Mouse (Mus musculus): Measurements from ENCODE around the gene Mettl17. TPM values are rescaled to one million over a fixed set of nuclear protein-coding genes. Genes with fewer than 3 reads are reported as not detected.
A peak's percentile ranks its signal among the peaks of the same experiment; 100 is the strongest.

Mettl17 gene
- polyA plus RNA-seq, 1 experiment from 2014 or later, result 58.9 TPM

DNA sequence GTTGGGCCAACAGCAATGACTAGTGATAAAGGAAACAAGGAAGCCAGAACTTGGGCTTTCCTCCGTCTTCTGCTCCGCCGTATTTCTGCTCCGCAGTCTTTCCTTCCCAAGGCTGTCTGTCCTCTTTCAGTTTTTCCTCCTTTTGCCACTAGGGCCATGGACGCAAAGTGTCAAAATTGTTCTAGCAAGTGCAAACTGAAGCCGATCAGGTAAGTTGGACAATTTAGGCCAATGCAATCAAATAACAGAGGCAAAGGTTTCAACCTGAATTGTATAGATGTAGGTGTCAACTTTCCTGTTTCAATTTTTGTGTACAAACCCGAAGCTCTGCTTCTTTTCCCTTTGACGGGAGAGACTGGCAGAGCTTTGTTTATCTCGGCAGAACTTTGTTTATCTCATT lies 45.3 kb downstream of the Mettl17 start:
- Histone ChIP-seq H3K27ac (ENCODE audit: low read depth, low read length) (no peak overlapping the region), H3K4me3 (ENCODE audit: low read depth, low read length) (no peak overlapping the region), H3K4me1 (ENCODE audit: control insufficient read depth, insufficient read depth, low read length) (no peaks in the 10 kb centered on the region), H3K27me3 (ENCODE audit: control insufficient read depth, insufficient read depth, low read length) (no peaks in the 10 kb centered on the region), H3K36me3 (ENCODE audit: control insufficient read depth, insufficient read depth, low read length) (no peaks in the 10 kb centered on the region), H3K4me2 (ENCODE audit: low read depth) (no peak overlapping the region), H3K9me3 (ENCODE audit: control insufficient read depth, low read length) (no peaks in the 10 kb centered on the region), H3K9ac (ENCODE audit: low read length) (no peak overlapping the region)
- WGBS, result 72% methylated on average over 9 of the region's 9 CpGs
- DNase-seq (ENCODE audit: low spot score), result no peak
- no peak for ATAC-seq (ENCODE audit: insufficient read depth, low FRiP score, low TSS enrichment)

- no peaks in the 10 kb centered on the region for H3K27me3 ChIP-seq (ENCODE audit: control insufficient read depth, insufficient read depth, low read length)
- no peak overlapping the region for H3K4me3 ChIP-seq (ENCODE audit: low read depth, low read length)
- H3K4me2 ChIP-seq (ENCODE audit: low read depth), result no peak overlapping the region
- DNase-seq (ENCODE audit: low spot score) (peak; percentile 28), ATAC-seq (ENCODE audit: insufficient read depth, low FRiP score, low TSS enrichment) (peak; percentile 48)
- H3K9ac ChIP-seq (ENCODE audit: low read length), result no peak overlapping the region
- no peak overlapping the region for H3K27ac ChIP-seq (ENCODE audit: low read depth, low read length)
- no peaks in the 10 kb centered on the region for H3K9me3 ChIP-seq (ENCODE audit: control insufficient read depth, low read length)
- no peaks in the 10 kb centered on the region for H3K36me3 ChIP-seq (ENCODE audit: control insufficient read depth, insufficient read depth, low read length)
- 41% methylated on average over 5 of the region's 5 CpGs for WGBS
- H3K4me1 ChIP-seq (ENCODE audit: control insufficient read depth, insufficient read depth, low read length), result no peaks in the 10 kb centered on the region
These were observed 46.2 kb downstream of the Mettl17 start for GRCm38 (mm10) chr14:51930824-51931223.

- no peaks in the 10 kb centered on the region for H3K4me1 ChIP-seq (ENCODE audit: control insufficient read depth, insufficient read depth, low read length)
- WGBS, result 79% methylated on average over 10 of the region's 10 CpGs
- H3K9me3 ChIP-seq (ENCODE audit: control insufficient read depth, low read length), result no peaks in the 10 kb centered on the region
- no peak overlapping the region for H3K4me3 ChIP-seq (ENCODE audit: low read depth, low read length)
- ATAC-seq (ENCODE audit: insufficient read depth, low FRiP score, low TSS enrichment), result no peak
- no peak overlapping the region for H3K9ac ChIP-seq (ENCODE audit: low read length)
- H3K27me3 ChIP-seq (ENCODE audit: control insufficient read depth, insufficient read depth, low read length), result no peaks in the 10 kb centered on the region
- H3K36me3 ChIP-seq (ENCODE audit: control insufficient read depth, insufficient read depth, low read length), result no peaks in the 10 kb centered on the region
- no peak overlapping the region for H3K4me2 ChIP-seq (ENCODE audit: low read depth)
- H3K27ac ChIP-seq (ENCODE audit: low read depth, low read length), result no peak overlapping the region
- DNase-seq (ENCODE audit: low spot score), result no peak
These were observed 47.7 kb downstream of the Mettl17 start for GRCm38 (mm10) chr14:51932092-51933020.

DNA sequence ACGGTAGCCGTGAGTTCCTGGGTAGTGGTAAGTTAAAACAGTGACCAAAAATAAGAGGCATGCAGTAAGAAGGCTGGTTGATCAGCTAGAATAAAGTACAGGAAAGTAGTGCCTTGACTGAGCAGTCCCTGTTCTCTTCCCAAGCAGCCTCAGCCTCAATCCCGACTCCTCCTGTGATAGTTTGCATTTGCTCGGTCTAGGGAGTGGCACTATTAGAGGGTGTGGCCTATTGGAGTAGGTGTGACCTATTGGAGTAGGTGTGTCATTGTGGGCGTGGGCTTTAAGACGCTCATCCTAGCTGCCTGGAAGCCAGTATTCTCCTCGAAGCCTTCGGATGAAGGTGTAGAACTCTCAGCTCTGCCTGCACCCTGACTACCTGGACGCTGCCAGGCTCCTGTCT lies 54.4 kb downstream of the Mettl17 start:
- H3K4me1 ChIP-seq (ENCODE audit: control insufficient read depth, insufficient read depth, low read length), result 0 out of 2 replicates have a peak, but pooled peaks cover 2% of the 10 kb centered on the region
- no peak overlapping the region for H3K27ac ChIP-seq (ENCODE audit: low read depth, low read length)
- no peaks in the 10 kb centered on the region for H3K9me3 ChIP-seq (ENCODE audit: control insufficient read depth, low read length)
- no peaks in the 10 kb centered on the region for H3K36me3 ChIP-seq (ENCODE audit: control insufficient read depth, insufficient read depth, low read length)
- 93% methylated on average over 9 of the region's 9 CpGs for WGBS
- no peak overlapping the region for H3K9ac ChIP-seq (ENCODE audit: low read length)
- H3K27me3 ChIP-seq (ENCODE audit: control insufficient read depth, insufficient read depth, low read length), result no peaks in the 10 kb centered on the region
- DNase-seq (ENCODE audit: low spot score) (no peak), ATAC-seq (ENCODE audit: insufficient read depth, low FRiP score, low TSS enrichment) (no peak)
- H3K4me2 ChIP-seq (ENCODE audit: low read depth), result no peak overlapping the region
- no peak overlapping the region for H3K4me3 ChIP-seq (ENCODE audit: low read depth, low read length)

- Histone ChIP-seq H3K9me3 (ENCODE audit: control insufficient read depth, low read length) (no peaks in the 10 kb centered on the region), H3K4me2 (ENCODE audit: low read depth) (no peak overlapping the region), H3K27me3 (ENCODE audit: control insufficient read depth, insufficient read depth, low read length) (no peaks in the 10 kb centered on the region), H3K9ac (ENCODE audit: low read length) (no peak overlapping the region), H3K4me3 (ENCODE audit: low read depth, low read length) (no peak overlapping the region), H3K4me1 (ENCODE audit: control insufficient read depth, insufficient read depth, low read length) (0 out of 2 replicates have a peak, but pooled peaks cover 2% of the 10 kb centered on the region), H3K36me3 (ENCODE audit: control insufficient read depth, insufficient read depth, low read length) (no peaks in the 10 kb centered on the region), H3K27ac (ENCODE audit: low read depth, low read length) (no peak overlapping the region)
- WGBS, result 39% methylated on average over 8 of the region's 8 CpGs
- DNase-seq (ENCODE audit: low spot score), result no peak
- no peak for ATAC-seq (ENCODE audit: insufficient read depth, low FRiP score, low TSS enrichment)
These were observed 56.4 kb downstream of the Mettl17 start for GRCm38 (mm10) chr14:51940944-51941560.

DNA sequence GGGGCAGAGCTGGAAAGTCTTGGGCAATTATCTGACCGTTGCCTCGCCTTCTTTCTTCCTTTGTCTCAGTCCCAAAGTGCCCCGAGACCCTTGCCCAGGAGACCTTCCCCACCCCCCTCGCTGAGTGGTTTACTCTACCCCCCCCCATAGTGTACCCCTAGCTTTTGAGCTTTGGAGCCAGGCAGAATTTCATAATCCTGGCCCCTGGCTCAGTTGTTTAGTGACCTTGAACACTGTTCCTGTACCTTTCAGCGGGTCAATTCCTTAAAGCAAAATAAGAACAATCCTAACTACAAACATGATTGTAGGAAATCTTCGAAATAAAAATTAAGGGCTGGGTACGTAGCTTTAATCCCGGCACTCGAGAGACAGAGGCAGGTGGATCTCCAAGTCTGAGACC lies 56.9 kb downstream of the Mettl17 start:
- Histone ChIP-seq H3K4me1 (ENCODE audit: control insufficient read depth, insufficient read depth, low read length) (0 out of 2 replicates have a peak, but pooled peaks cover 2% of the 10 kb centered on the region), H3K27me3 (ENCODE audit: control insufficient read depth, insufficient read depth, low read length) (no peaks in the 10 kb centered on the region), H3K4me3 (ENCODE audit: low read depth, low read length) (no peak overlapping the region), H3K27ac (ENCODE audit: low read depth, low read length) (no peak overlapping the region), H3K36me3 (ENCODE audit: control insufficient read depth, insufficient read depth, low read length) (no peaks in the 10 kb centered on the region), H3K9ac (ENCODE audit: low read length) (no peak overlapping the region), H3K9me3 (ENCODE audit: control insufficient read depth, low read length) (no peaks in the 10 kb centered on the region), H3K4me2 (ENCODE audit: low read depth) (no peak overlapping the region)
- ATAC-seq (ENCODE audit: insufficient read depth, low FRiP score, low TSS enrichment) (no peak), DNase-seq (ENCODE audit: low spot score) (no peak)
- WGBS, result 58% methylated on average over 9 of the region's 9 CpGs

DNA sequence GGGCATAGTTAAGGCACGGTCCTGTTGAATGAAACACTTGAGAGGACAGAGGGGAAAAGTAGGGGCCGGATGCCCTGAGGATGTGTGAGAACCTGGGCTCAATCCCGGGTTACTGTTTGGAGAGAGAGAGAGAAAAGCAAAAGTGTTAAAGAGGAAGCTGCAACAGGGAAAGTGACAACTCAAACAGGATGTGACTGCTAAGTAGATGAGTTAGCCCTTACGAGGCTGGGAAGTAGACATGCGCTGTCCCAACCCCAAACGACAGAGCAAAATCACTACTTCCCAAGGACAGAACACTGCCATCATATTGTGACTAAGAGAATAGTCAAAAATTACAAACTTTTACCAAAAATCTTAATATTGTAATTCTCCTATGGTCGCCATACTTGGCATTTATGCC lies 57.6 kb downstream of the Mettl17 start:
- H3K27ac ChIP-seq (ENCODE audit: low read depth, low read length), result no peak overlapping the region
- DNase-seq (ENCODE audit: low spot score) (no peak), ATAC-seq (ENCODE audit: insufficient read depth, low FRiP score, low TSS enrichment) (no peak)
- no peaks in the 10 kb centered on the region for H3K27me3 ChIP-seq (ENCODE audit: control insufficient read depth, insufficient read depth, low read length)
- 0 out of 2 replicates have a peak, but pooled peaks cover 2% of the 10 kb centered on the region for H3K4me1 ChIP-seq (ENCODE audit: control insufficient read depth, insufficient read depth, low read length)
- no peak overlapping the region for H3K4me2 ChIP-seq (ENCODE audit: low read depth)
- H3K9me3 ChIP-seq (ENCODE audit: control insufficient read depth, low read length), result no peaks in the 10 kb centered on the region
- H3K9ac ChIP-seq (ENCODE audit: low read length), result no peak overlapping the region
- no peaks in the 10 kb centered on the region for H3K36me3 ChIP-seq (ENCODE audit: control insufficient read depth, insufficient read depth, low read length)
- no peak overlapping the region for H3K4me3 ChIP-seq (ENCODE audit: low read depth, low read length)
- WGBS, result 71% methylated on average over 7 of the region's 7 CpGs

Data from neural tube, embryonic 11.5 days (tissue).